Mouse (Mus musculus) small intestine, adult 2 months (tissue): Measurements from ENCODE around the gene Ang2.
"Not testable (repeated sequence)": the region's sequence is repeated elsewhere in the genome, so short reads cannot be mapped to it uniquely, and the experiment has no call there.

Experiments used
- CTCF ChIP-seq: fragments of 200-500 bp; IDR thresholded peaks from 2 replicates; pipeline ENCODE4 v1.5.1; 2012; ENCODE audit warnings: low read depth, mild to moderate bottlenecking, control low read depth, inconsistent platforms, low read length, moderate library complexity, mixed read lengths; ENCODE audit not compliant: insufficient replicate concordance, insufficient read length; ENCODE audit errors: extremely low read depth
- POLR2A ChIP-seq: fragments of 200-500 bp; IDR thresholded peaks from 2 replicates; pipeline ENCODE4 v1.6.1; 2012; ENCODE audit warnings: low read depth, mild to moderate bottlenecking, control low read depth, inconsistent platforms, low read length, moderate library complexity

DNA sequence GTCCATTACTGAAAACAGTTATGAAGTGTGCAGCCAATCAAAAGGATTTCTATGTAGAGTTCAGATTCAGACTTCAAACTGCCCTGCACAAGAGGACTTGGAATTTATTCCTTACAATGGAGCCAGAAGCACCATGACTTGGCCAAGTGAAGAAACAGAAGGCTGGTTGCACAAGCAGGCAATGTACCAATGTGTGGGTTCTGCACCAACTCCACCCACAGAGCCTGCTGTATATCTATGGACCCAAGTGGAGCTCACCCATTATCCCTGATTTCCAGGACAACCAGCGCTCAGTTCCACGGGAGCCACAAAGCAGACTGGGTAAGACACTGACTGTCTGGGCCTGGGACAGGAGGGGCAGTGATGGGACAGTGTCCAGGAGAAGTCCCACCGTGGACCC, 37.0 kb downstream of the Ang2 start, which contains the start of gene Rnase2b:
- TF ChIP-seq POLR2A, CTCF: not testable (repeated sequence)
